Mouse (Mus musculus) heart, postnatal 4 days (tissue): Measurements from ENCODE around the gene Ap5s1. TPM values are rescaled to one million over a fixed set of nuclear protein-coding genes. Genes with fewer than 3 reads are reported as not detected.
"Not testable (repeated sequence)": the region's sequence is repeated elsewhere in the genome, so short reads cannot be mapped to it uniquely, and the experiment has no call there.

Experiments used
- DNase-seq: peaks from one replicate; pipeline ENCODE4 v3.0.0; 2021
- total RNA-seq, 2 experiments: library from RNA; stranded (reverse); gene quantifications; 2 replicates each; pipeline ENCODE4 v1.2.3; 2021

Gene Ap5s1
- total RNA-seq, 2 experiments from 2014 or later, result 32.6 to 42.4 TPM

- no peak for DNase-seq
These were observed 15.7 kb downstream of the Ap5s1 start for GRCm38 (mm10) chr2:131222562-131222961.

DNA sequence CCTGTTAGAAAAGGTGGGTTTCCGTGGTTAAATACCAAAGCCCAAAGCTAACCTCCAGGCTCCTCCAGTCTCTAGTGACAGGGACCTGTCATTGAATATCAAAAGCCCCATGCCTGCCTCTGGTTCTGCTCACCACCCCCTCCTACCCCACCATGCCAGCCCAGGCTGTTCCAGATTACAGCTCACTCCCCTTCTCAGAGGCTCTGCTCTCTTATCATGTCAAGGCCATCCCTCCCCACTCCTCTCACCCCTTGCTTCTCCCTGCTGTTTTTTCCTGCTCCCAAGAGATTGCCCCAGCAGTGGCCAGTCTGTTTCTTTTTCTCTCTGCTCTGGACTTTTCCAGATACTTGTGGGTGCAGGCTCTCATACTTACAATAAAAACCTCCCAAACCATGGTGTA, 16.7 kb downstream of the Ap5s1 start:
- DNase-seq, result no peak

DNA sequence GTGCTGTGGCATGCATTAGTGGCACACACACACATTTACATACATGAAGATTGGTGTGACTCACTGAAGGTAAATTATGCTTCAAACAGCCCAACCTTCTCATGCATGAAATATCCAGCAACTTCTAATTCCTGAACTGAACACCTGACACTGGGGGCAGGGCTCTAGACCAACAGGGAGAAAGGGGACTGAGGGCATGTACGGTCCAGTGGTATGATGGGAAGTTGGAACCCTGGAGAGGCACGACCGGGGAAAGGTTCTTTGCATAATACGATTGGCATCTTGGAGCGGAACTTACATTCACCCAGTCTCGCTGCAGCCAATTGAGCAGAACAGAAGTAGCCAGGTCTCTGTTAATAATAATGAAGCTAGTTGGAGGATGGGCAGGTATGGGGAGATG, 18.3 kb downstream of the Ap5s1 start:
- DNase-seq, result no peak

DNA sequence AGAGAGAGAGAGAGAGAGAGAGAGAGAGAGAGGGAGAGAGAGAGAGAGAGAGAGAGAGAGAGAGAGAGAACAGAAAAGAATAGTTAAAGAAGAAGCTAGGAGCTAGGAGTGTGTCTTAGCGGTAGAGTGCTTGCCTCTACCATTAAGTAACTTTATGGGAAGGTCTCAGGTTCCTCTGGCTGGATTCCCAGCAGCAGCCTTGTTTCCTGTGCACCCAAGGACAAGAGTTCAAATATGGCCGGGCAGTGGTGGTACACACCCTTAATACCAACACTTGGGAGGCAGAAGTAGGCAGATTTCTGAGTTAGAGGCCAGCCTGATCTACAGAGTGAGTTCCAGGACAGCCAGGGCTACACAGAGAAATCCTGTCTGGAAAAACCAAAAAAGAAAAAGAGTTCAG, 19.8 kb downstream of the Ap5s1 start:
- DNase-seq, result not testable (repeated sequence)

DNA sequence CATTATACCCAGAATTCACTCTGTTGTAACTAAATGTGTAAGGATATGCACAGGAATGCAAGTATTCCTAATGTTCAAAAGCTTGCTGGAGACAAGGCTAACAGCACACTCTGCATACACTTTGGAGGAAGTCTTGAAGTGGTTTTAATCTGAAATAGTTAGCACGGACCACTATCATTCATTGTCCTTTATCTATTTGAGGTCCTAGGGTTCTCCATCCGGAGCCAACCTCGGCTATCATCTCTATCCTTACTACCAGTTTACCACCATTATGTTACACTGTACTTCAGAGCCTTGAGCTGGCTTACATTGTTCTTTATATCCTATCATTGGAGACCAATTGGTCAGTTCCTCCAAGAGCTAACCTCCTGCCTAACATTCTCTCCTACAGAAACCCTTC, 20.4 kb downstream of the Ap5s1 start:
- no peak for DNase-seq

DNA sequence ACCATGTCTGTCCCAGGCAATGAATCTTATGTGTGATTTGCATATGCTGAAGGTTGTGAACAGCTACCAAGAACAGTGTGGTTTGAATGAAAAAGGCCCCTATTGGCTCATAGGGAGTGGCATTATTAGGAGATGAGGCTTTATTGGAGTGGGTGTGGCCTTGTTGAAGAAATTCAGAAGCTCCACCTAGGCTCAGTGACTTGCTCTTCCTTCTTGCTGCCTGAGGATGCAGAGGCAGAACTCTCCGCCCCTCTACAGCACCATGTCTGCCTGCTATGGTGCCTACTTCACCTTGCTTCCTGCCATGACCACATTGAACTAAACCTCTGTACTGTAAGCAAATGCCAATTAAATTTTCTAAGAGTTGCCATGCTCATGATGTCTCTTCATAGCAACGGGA, 25.7 kb downstream of the Ap5s1 start:
- no peak for DNase-seq

DNA sequence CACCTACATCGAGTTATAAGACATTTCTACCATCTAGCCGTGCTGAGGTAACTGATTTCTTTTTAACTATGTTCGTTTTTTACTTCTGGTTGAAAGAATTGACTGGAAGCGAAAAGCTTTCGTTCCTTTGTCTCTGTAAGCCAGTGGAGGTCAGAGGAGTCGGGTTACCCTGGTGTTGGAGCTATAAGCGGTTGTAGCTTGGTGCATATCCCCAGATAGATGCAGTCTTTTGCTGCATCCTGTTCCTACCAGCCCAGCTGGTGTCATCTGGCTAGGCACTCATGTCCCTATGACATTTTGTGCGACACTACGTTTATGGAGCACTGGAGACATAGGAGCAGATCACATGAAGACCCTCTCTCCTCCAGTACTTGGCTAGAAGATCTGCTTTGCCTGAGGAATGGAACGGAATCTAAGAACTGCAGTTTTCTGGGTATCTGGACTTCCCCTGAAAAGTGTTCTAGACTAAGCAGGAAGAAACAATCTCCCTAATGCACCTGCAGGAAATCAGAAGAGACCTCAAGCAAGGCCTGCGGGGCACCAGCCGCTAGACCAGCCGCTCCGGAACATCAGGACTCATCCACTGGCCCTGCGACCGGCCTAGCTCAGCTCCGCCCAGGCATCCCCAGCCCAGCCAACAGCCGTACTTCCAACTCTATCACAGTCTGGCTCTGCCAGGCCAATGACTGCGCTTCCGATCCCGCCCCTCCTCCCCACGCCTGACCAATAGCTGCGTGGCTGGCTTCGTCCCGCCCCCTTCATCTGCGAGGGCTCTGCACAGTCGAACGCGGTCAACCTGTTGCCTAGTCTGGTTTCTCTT, 26.6 kb downstream of the Ap5s1 start, which contains the start of gene Mavs:
Mavs (plus strand) TSS at position 757 of the 820 bp plus-strand sequence.
- peak; percentile 96 for DNase-seq

GRCm38 (mm10) chr2:131234127-131234650, 27.3 kb downstream of the Ap5s1 start:
- DNase-seq, result peak; percentile 44

DNA sequence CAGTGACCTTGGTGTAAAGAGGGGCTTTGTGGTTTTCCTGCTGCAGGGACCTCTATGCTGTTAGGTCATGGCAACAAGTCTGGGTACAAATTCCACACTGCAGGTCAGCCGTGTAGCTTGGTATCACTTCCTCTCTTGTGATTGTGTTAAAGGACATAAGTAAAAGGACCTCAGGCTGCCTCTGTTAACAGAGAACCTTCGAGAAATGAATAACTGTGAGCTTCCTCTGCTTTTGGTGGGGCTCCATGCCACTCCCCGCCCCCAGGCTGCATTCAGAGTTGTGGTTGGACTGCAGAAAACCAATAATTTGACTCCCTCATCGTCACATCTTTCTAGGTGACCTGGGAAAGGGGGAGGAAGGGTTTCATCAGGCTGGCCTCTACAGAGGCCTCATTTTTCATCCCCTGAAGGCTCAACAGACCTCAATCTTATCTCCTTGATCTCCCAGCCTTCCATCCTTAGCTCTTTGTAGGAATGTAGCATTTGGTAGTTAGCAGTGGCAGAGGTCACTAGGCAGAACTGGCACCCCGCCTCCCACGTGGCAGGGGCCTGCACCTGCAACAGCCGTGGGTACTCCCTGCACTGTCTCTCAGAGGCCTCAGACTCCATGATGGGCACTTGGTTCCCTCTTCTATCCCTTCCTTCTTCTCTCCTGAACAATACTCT, 28.2 kb downstream of the Ap5s1 start:
- no peak for DNase-seq

GRCm38 (mm10) chr2:131242180-131242579, 35.3 kb downstream of the Ap5s1 start:
- no peak for DNase-seq

DNA sequence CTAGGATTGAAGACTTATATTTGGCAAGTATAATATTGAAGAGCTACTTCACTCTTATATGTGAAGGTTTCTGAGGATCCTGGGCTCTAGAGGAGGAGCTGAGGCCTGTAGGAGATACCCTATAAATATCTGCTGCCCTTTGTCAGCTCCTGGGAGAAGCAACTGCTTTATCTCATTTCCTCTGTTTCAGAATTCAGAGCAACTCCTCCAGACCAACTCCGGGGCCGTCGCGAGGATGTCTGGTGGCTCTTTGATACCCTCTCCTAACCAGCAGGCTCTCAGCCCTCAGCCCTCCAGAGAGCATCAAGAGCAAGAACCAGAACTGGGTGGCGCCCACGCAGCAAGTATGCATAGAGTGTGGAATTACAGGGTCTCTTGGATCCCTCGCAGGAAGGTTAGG, 36.1 kb downstream of the Ap5s1 start:
- DNase-seq, result no peak

DNA sequence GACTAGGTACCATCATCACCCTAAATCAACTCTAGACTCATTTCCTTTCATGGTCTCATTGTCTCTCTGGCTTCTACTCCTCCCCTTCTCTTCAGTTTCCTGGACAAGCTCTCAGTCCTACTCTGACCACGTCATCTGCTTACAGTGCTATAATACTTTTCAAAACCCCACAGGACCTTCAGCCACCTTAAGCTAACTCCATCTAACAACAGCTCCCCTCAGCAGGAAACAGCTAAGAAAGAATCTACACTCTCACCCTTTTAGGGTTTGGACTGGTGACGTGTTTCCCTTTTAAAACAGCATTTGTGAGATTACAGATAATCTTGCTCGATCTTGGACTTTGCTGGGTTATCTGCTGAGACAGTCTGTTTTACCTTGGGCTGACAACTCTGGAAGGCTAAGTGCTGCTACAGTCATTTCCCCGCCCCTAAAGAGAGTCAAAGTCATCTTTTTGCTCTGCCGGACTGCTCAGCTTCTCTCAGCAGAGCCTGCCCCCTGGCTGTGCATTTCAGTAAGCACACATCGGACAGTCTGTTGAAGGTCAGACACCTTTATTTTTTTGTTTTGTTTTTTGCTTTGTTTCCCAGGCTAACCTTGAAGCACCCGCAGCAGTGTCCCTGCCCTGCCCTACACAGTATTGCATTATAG, 46.9 kb downstream of the Ap5s1 start:
- peak; percentile 80 for DNase-seq

DNA sequence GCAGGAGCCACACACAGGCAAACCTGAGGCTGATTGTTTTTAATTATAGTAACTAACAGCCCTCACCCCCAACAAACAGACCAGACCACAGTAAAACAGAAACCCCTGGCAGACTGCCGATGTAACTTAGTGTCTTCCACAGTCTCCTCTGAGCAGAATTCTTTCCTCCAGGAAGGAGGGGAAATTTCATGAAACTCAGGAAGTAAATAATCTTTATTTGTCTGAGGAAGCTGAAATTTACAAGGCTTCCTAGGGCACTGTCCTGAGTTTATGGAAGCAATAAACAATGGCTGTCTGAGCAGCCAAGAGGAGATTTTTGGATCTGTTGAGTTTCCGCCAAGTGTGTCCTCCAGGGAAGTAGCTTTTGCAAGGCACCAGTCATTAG, 47.4 kb downstream of the Ap5s1 start:
- no peak for DNase-seq

DNA sequence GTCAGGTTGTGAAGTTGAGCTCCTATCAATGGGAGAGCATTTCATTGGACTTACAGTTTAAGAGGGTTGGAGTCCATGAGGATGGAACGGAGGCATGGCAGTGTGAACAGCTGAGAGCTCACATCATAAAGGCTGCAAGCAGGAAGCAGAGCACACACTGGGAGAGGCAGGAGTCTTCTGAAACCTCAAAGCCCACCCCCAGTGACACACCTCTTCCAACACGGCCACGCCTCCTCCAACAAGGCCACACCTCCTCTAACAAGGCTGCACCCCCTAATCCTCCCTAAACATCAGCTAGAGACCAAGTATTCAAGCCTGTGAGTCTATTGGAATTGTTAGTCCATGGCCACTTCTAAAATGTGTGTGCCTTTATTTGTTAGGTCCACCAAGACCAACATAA, 48.9 kb downstream of the Ap5s1 start:
- DNase-seq, result no peak

- no peak for DNase-seq
These were observed 51.8 kb downstream of the Ap5s1 start for GRCm38 (mm10) chr2:131258693-131259092.

GRCm38 (mm10) chr2:131260544-131261307, 53.8 kb downstream of the Ap5s1 start:
- no peak for DNase-seq

GRCm38 (mm10) chr2:131261481-131262212, 54.8 kb downstream of the Ap5s1 start:
- no peak for DNase-seq

GRCm38 (mm10) chr2:131262213-131262672, 55.4 kb downstream of the Ap5s1 start, which contains the start of gene Pank2:
Pank2 (plus strand) TSS chr2:131262495.
- DNase-seq, result peak; percentile 98
